Mouse (Mus musculus): ENCODE results near the gene Kiz.

Kiz gene

GRCm38 (mm10) chr2:146855599-146856039 is at the start of gene Kiz:
TSS of gene Kiz (plus strand) at chr2:146855864.
- peak; percentile 78 for DNase-seq (ENCODE audit: extremely low read depth, low read depth)

GRCm38 (mm10) chr2:146809706-146810256 is 45.9 kb upstream of the Kiz start:
- no peak for DNase-seq (ENCODE audit: extremely low read depth, low read depth)

- no peak for DNase-seq (ENCODE audit: extremely low read depth, low read depth)
These were observed 45.0 kb upstream of the Kiz start for GRCm38 (mm10) chr2:146810695-146811094.

- DNase-seq (ENCODE audit: extremely low read depth, low read depth): no peak
These were observed 40.7 kb upstream of the Kiz start for GRCm38 (mm10) chr2:146814978-146815377.

- no peak for DNase-seq (ENCODE audit: extremely low read depth, low read depth)
These were observed 36.6 kb upstream of the Kiz start for GRCm38 (mm10) chr2:146819065-146819464.

- DNase-seq (ENCODE audit: extremely low read depth, low read depth): no peak
These were observed 32.1 kb upstream of the Kiz start for GRCm38 (mm10) chr2:146823483-146823951.

GRCm38 (mm10) chr2:146824043-146824442 is 31.6 kb upstream of the Kiz start:
- DNase-seq (ENCODE audit: extremely low read depth, low read depth): no peak

GRCm38 (mm10) chr2:146828006-146828405 is 27.7 kb upstream of the Kiz start:
- no peak for DNase-seq (ENCODE audit: extremely low read depth, low read depth)

- no peak for DNase-seq (ENCODE audit: extremely low read depth, low read depth)
These were observed 22.2 kb upstream of the Kiz start for GRCm38 (mm10) chr2:146833222-146834063.

GRCm38 (mm10) chr2:146834064-146834313 is 21.7 kb upstream of the Kiz start:
- DNase-seq (ENCODE audit: extremely low read depth, low read depth): no peak

GRCm38 (mm10) chr2:146834314-146835201 is 21.1 kb upstream of the Kiz start:
- DNase-seq (ENCODE audit: extremely low read depth, low read depth): no peak

GRCm38 (mm10) chr2:146835241-146835990 is 20.2 kb upstream of the Kiz start:
- no peak for DNase-seq (ENCODE audit: extremely low read depth, low read depth)

- DNase-seq (ENCODE audit: extremely low read depth, low read depth): no peak
These were observed 19.4 kb upstream of the Kiz start for GRCm38 (mm10) chr2:146836246-146836645.

GRCm38 (mm10) chr2:146836871-146837550 is 18.7 kb upstream of the Kiz start:
- DNase-seq (ENCODE audit: extremely low read depth, low read depth): no peak

GRCm38 (mm10) chr2:146837653-146838052 is 18.0 kb upstream of the Kiz start:
- DNase-seq (ENCODE audit: extremely low read depth, low read depth): no peak

GRCm38 (mm10) chr2:146838596-146839302 is 16.9 kb upstream of the Kiz start:
- DNase-seq (ENCODE audit: extremely low read depth, low read depth): no peak

- DNase-seq (ENCODE audit: extremely low read depth, low read depth): no peak
These were observed 16.2 kb upstream of the Kiz start for GRCm38 (mm10) chr2:146839303-146840030.

GRCm38 (mm10) chr2:146847863-146848262 is 7.8 kb upstream of the Kiz start:
- no peak for DNase-seq (ENCODE audit: extremely low read depth, low read depth)

GRCm38 (mm10) chr2:146856120-146856519 is 456 bp downstream of the Kiz start:
- peak; percentile 37 for DNase-seq (ENCODE audit: extremely low read depth, low read depth)

Data from MEL-GATA-1-ER (cell line).